Mouse (Mus musculus) ES-Bruce4 (cell line): ENCODE results near the gene Cd81.

Experiments used
- CTCF ChIP-seq: IDR thresholded peaks from one replicate; pipeline ENCODE4 v1.8.1; 2011; ENCODE audit warnings: low read depth, low read length
- EP300 ChIP-seq: IDR thresholded peaks from 2 replicates; pipeline ENCODE4 v1.6.1; 2011; ENCODE audit warnings: low read depth, low read length; ENCODE audit not compliant: insufficient read depth
- POLR2A ChIP-seq: IDR thresholded peaks from one replicate; pipeline ENCODE4 v1.8.1; 2011; ENCODE audit warnings: low read length; ENCODE audit not compliant: insufficient read depth

DNA sequence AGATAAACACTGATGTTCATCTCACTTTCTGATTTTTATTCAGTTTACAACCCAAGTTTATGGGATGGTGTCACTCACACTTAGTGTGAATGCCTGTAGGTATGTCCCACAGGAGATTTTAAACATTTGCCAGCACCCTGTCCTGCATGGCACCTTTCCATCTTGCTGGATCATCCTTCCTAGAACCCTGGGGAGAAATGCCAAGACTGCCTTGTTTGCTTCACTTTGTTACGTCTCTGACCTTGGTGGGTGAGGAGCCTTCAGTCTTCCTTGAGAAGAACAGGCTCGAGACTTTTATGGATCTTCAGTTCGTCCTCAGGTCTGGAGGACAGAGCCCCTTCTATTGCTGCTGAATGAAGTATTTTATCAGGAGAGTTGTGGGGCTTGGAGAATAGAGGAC lies 3.2 kb upstream of the Cd81 start:
- TF ChIP-seq EP300, result no peak
- TF ChIP-seq CTCF, result no peak
- TF ChIP-seq POLR2A, result no peak
